Mouse (Mus musculus) heart, embryonic 11.5 days (tissue): Measurements from ENCODE around the gene Gpc5. TPM values are rescaled to one million over a fixed set of nuclear protein-coding genes. Genes with fewer than 3 reads are reported as not detected.

Source experiments
- microRNA counts: library from miRNA; unstranded; fragments of <30 nt; microRNA quantifications from one replicate; lab custom pipeline; 2015
- microRNA-seq: library from miRNA; unstranded; fragments of <30 nt; microRNA quantifications from one replicate; pipeline ENCODE4, GENCODE M21; 2016; ENCODE audit warnings: borderline number of aligned reads
- polyA plus RNA-seq: library from polyadenylated mRNA; unstranded; fragments of >200 nt; fragmentation: Nextera tagmentation; extraction: Ambion mirVana; gene quantifications from 2 replicates; pipeline ENCODE4 v1.2.1, GENCODE M21; 2014

Gpc5 gene
- polyA plus RNA-seq, 1 experiment from 2014 or later, result 0.53 TPM

MicroRNA genes within 50 kb of the gene (microRNA counts, 519-probe panel; counts per million panel counts)
- microRNA mmu-miR-18a (lab: Ali Mortazavi, UCI) (2,857 counts per million, percentile 10 among the panel's probes with 10 or more counts), microRNA mmu-miR-19a (lab: Ali Mortazavi, UCI) (7,582 counts per million, percentile 94 among the panel's probes with 10 or more counts), microRNA mmu-miR-19b (lab: Ali Mortazavi, UCI) (6,970 counts per million, percentile 91 among the panel's probes with 10 or more counts), microRNA mmu-miR-20a+mmu-miR-20b (lab: Ali Mortazavi, UCI) (7,926 counts per million, percentile 98 among the panel's probes with 10 or more counts), microRNA mmu-miR-92a (lab: Ali Mortazavi, UCI) (32.2 counts per million)

Small RNA genes lying within 50 kb of the gene (microRNA-seq; reads per million reads assigned to microRNA genes)
- gene Mir17 (27,675 reads per million, percentile 99 among the genes with 10 or more reads in this experiment), gene Mir18 (5,816 reads per million, percentile 94 among the genes with 10 or more reads in this experiment), gene Mir19a (51.4 reads per million, percentile 59 among the genes with 10 or more reads in this experiment), gene Mir19b-1 (18.2 reads per million, percentile 49 among the genes with 10 or more reads in this experiment), gene Mir20a (10,037 reads per million, percentile 96 among the genes with 10 or more reads in this experiment), gene Mir92-1 (3,734 reads per million, percentile 91 among the genes with 10 or more reads in this experiment)
